Mouse (Mus musculus): ENCODE measurements at regions not wholly inside any gene's neighbourhood (a gene's known extent, or its start where the extent isn't known, plus 50 kb on each side); places are given as distances from the start of the nearest gene placed in this dataset.
A peak's percentile ranks its signal among the peaks of the same experiment; 100 is the strongest.

DNA sequence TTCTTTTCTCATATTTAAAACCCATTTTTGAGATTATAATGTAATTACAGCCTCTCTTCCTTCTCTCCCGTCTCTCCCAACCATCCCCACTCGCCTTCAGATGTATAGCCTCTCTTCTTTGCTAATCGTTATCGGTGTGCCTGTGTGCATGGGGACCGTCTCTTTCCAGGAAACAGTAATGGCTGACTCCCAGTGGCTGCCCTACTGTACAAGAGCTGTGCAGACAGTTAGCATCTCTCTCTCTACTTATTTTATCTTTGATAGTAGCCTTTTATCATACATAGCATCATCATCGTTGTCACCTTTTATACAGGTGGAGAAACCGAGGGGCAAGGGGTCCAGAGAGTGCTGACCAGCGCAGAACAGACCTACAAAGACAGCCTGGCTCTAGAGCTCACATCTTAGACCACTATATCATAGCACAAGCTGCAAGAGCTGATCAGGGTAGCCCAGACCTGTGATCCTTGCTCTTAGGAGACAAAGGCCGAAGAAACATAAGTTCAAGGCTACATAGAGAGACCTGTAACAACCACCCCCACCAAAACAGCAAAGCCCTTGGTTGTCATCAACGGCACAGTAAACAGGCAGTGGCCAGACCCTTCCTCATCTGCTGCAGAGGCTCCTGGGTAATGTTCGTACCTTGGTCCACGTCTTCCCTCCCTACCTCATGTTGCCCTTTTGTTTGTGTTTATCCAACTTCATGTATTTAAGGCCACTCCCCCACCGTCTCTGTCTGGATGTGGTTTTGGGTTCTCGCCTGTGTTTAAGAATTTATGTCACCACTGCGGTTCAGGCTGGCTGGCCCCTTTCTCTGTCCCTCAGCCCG, 103.1 kb upstream of the Cpm start:
- no peak for DNase-seq

DNA sequence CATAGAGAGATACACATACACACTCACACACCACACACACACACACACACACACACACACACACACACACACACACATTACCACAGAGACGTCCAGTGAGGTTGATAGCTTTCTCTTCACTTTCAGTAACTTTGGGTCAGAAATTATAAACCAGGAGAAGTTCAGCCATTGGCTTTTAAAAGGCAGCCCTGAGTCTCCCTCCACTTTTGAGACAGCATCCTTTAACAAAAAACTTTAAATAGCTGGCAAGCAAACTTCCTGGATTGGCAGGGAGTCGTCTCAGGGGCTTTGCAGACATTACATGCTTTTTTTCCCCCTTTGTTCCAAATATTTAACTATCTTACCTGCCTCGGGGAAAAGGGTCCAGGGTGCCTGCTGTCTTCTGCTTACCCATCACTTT, 103.7 kb upstream of the Cpm start:
- DNase-seq, result no peak

- no peak for DNase-seq
These were observed 104.3 kb upstream of the Cpm start for GRCm38 (mm10) chr10:117524926-117525565.

GRCm38 (mm10) chr10:117524101-117524500, 105.2 kb upstream of the Cpm start:
- no peak for DNase-seq

DNA sequence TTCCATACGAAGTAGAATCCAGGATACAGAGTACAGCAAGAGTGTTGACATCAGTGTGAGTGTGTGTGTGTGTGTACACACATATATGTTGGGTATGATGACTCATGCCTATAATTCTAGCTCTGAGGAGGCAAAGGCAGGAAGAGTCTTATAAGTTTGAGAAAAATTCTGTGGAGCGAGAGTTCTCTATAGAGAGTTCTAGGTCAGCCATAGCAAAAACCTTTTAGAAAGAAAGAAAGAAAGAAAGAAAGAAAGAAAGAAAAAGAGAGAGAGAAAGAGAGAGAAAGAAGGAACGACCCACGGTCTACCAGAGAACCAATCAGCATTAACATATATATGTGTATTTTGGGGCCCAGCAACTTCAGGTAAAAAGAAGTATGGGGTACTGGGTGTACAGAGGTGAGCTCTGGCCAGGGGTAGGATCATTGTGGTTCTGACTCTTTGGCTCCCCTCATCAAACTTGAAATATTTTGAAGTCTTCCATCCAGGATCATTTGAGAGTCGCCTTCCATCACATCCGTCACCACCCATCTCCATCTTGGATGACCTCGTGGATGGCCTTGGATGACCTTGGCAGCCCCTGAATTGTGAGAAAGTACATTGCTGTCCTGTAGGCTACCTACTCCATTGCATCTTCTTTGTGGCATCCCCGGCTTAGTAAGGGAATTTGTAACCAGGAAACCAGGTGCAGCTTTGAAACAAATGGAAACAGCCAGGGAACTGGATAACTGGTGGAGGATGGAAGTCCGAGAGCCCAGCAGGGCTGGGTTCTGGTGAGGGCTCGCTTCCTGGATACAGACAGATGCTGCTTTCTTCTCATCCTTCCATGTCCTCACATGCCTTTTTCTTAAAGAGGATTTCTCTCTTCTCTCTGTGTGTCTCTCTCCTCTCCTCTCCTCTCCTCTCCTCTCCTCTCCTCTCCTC, 106.1 kb upstream of the Cpm start:
- no peak for DNase-seq

GRCm38 (mm10) chr10:117522373-117522772, 106.9 kb upstream of the Cpm start:
- DNase-seq, result no peak

GRCm38 (mm10) chr10:117521315-117522270, 107.7 kb upstream of the Cpm start:
- no peak for DNase-seq

- DNase-seq, result no peak
These were observed 108.6 kb upstream of the Cpm start for GRCm38 (mm10) chr10:117520536-117521314.

GRCm38 (mm10) chr10:117519670-117520535, 109.4 kb upstream of the Cpm start:
- peak; percentile 55 for DNase-seq

- DNase-seq, result no peak
These were observed 110.3 kb upstream of the Cpm start for GRCm38 (mm10) chr10:117518793-117519669.

GRCm38 (mm10) chr10:117517800-117518770, 111.2 kb upstream of the Cpm start:
- DNase-seq, result no peak

DNA sequence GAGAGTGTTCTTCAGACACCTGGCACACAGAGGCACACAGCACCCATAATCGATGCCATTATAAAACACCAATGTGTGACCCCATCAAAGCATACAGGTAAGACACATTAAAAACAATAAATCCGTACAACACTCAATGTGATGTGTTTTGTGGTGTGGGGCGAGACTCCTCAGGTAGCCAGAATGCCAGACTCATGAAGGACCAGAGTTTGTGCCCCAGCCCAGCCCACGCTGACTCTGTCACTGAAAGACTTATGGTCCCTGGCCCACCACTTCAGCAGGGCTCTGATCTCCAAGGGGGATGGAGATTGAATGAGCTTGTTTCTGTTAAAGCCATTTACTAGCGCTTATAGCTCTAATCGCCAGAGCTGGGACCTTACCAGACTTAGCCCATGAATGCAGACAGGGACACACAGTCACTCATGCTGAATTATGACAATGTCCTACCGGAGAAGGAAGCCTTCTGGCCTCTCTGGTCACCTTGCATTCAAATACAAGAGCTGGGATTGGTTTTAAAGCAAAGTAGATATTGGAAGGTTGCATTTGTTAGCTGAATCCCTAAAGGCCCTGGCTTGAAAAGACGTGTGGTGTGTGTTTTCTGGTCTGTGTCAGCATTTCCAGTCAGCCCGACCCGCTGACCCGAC, 112.1 kb upstream of the Cpm start:
- no peak for DNase-seq

DNA sequence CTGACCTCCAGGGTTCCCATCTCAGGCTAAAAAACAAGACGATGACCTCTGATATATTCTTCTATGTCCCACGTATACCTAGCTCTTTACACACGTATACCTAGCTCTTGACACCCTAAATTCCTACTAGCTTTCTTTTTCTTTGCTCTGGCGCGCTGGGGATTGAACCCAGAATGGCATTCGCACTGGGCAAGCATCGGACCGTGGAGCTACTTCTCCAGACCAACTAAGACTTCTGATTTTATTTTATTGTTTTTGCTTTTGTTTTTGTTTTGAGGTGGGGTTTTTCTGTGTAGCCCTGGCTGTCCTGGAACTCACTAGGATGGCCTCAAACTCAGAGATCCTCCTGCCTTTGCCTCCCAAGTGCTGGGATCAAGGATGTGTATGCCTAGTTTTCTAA, 112.8 kb upstream of the Cpm start:
- no peak for DNase-seq

GRCm38 (mm10) chr10:117515777-117516501, 113.4 kb upstream of the Cpm start:
- peak; percentile 42 for DNase-seq

DNA sequence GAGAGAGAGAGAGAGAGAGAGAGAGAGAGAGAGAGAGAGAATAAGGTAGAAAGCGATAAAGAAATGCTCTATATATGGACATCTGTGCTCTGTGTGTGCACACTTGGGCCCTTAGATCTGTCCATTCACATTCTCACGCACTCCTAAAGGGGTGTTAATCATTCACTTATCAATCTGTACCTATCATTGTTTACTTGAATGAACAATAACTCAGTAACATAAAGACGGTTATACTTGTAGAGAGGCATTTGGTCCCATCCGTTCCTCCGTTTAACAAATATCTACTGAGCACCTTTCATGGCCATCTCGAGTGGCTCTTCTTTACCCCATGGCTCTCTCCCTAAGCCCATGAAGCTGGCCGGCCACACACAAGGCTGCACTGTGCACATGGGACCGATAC, 114.3 kb upstream of the Cpm start:
- no peak for DNase-seq

GRCm38 (mm10) chr10:117513925-117514546, 115.3 kb upstream of the Cpm start:
- no peak for DNase-seq

Measured in kidney, postnatal 14 days (tissue).